Mouse (Mus musculus): ENCODE results near the gene Hdac9. TPM values are rescaled to one million over a fixed set of nuclear protein-coding genes. Genes with fewer than 3 reads are reported as not detected.

Hdac9 gene
- total and polyA plus RNA-seq, 3 experiments, result 0.03 to 0.19 TPM; not detected in 1

- Histone ChIP-seq H3K4me1 (ENCODE audit: control insufficient read depth in 1 of 2, insufficient read depth in 2 of 2, low read length in 2 of 2) (no peaks in the 10 kb centered on the region), H3K36me3 (ENCODE audit: control insufficient read depth in 1 of 2, insufficient read depth in 2 of 2, low read length in 2 of 2) (no peaks in the 10 kb centered on the region), H3K9ac (ENCODE audit: control insufficient read depth, low read depth, low read length, poor library complexity, severe bottlenecking) (no peak overlapping the region), H3K9me3 (replicated peaks; ENCODE audit: insufficient read depth, low read length) (no peaks in the 10 kb centered on the region), H3K79me2 (ENCODE audit: control insufficient read depth, insufficient read depth, low read length, poor library complexity) (no peaks in the 10 kb centered on the region), H3K27me3 (ENCODE audit: control insufficient read depth in 1 of 2, insufficient read depth in 2 of 2, low read length in 2 of 2) (no peaks in the 10 kb centered on the region), H3K4me3 (ENCODE audit: control insufficient read depth in 1 of 2, insufficient read depth in 1 of 2, low read depth in 2 of 2, low read length in 2 of 2) (no peak overlapping the region), H3K27ac (ENCODE audit: control insufficient read depth, low read depth, low read length) (no peak overlapping the region)
- TF ChIP-seq GATA1 (IDR thresholded peaks at IDR 0.05; ENCODE audit: low read depth, low read length) (no peak), TBP (IDR thresholded peaks at IDR 0.05; ENCODE audit: low read depth, low read length) (no peak), EP300 (IDR thresholded peaks at IDR 0.05; ENCODE audit: low read depth in 1 of 2, low read length in 2 of 2) (no peak), ZMIZ1 (IDR thresholded peaks at IDR 0.05; ENCODE audit: low read depth, low read length) (no peak), ELF1 (IDR thresholded peaks at IDR 0.05; ENCODE audit: low read depth, low read length) (no peak), MAX (IDR thresholded peaks at IDR 0.05; ENCODE audit: low read length) (no peak), UBTF (IDR thresholded peaks at IDR 0.05; ENCODE audit: borderline replicate concordance, insufficient read depth, low read depth, low read length) (no peak), GABPA (IDR thresholded peaks at IDR 0.05; ENCODE audit: low read depth, low read length) (no peak), BHLHE40 (IDR thresholded peaks at IDR 0.05; ENCODE audit: borderline replicate concordance, low read depth, low read length) (no peak)
- DNase-seq (ENCODE audit: low read depth, low spot score), result no peak
Observed at GRCm38 (mm10) chr12:34680576-34680975, 236.3 kb downstream of the Hdac9 start.

GRCm38 (mm10) chr12:34677110-34677509 is 239.8 kb downstream of the Hdac9 start:
- Histone ChIP-seq H3K27me3 (ENCODE audit: control insufficient read depth in 1 of 2, insufficient read depth in 2 of 2, low read length in 2 of 2) (no peaks in the 10 kb centered on the region), H3K27ac (ENCODE audit: control insufficient read depth, low read depth, low read length) (no peak overlapping the region), H3K36me3 (ENCODE audit: control insufficient read depth in 1 of 2, insufficient read depth in 2 of 2, low read length in 2 of 2) (no peaks in the 10 kb centered on the region), H3K79me2 (ENCODE audit: control insufficient read depth, insufficient read depth, low read length, poor library complexity) (no peaks in the 10 kb centered on the region), H3K9me3 (replicated peaks; ENCODE audit: insufficient read depth, low read length) (no peaks in the 10 kb centered on the region), H3K9ac (ENCODE audit: control insufficient read depth, low read depth, low read length, poor library complexity, severe bottlenecking) (no peak overlapping the region), H3K4me1 (ENCODE audit: control insufficient read depth in 1 of 2, insufficient read depth in 2 of 2, low read length in 2 of 2) (no peaks in the 10 kb centered on the region), H3K4me3 (ENCODE audit: control insufficient read depth in 1 of 2, insufficient read depth in 1 of 2, low read depth in 2 of 2, low read length in 2 of 2) (no peak overlapping the region)
- no peak for DNase-seq (ENCODE audit: low read depth, low spot score)
- TF ChIP-seq MXI1 (IDR thresholded peaks at IDR 0.05; ENCODE audit: low read depth, low read length) (no peak), KAT2A (conservative IDR thresholded peaks at IDR 0.05; ENCODE audit: low read depth, low read length) (no peak)

GRCm38 (mm10) chr12:34674235-34674634 is 242.7 kb downstream of the Hdac9 start:
- Histone ChIP-seq H3K36me3 (ENCODE audit: control insufficient read depth in 1 of 2, insufficient read depth in 2 of 2, low read length in 2 of 2) (no peaks in the 10 kb centered on the region), H3K79me2 (ENCODE audit: control insufficient read depth, insufficient read depth, low read length, poor library complexity) (no peaks in the 10 kb centered on the region), H3K4me3 (ENCODE audit: control insufficient read depth in 1 of 2, insufficient read depth in 1 of 2, low read depth in 2 of 2, low read length in 2 of 2) (no peak overlapping the region), H3K27ac (ENCODE audit: control insufficient read depth, low read depth, low read length) (no peak overlapping the region), H3K27me3 (ENCODE audit: control insufficient read depth in 1 of 2, insufficient read depth in 2 of 2, low read length in 2 of 2) (no peaks in the 10 kb centered on the region), H3K9me3 (replicated peaks; ENCODE audit: insufficient read depth, low read length) (no peaks in the 10 kb centered on the region), H3K9ac (ENCODE audit: control insufficient read depth, low read depth, low read length, poor library complexity, severe bottlenecking) (no peak overlapping the region), H3K4me1 (ENCODE audit: control insufficient read depth in 1 of 2, insufficient read depth in 2 of 2, low read length in 2 of 2) (no peaks in the 10 kb centered on the region)
- DNase-seq (ENCODE audit: low read depth, low spot score), result no peak
- no peak for TF ChIP-seq CTCF (IDR thresholded peaks at IDR 0.05 in 2 of 3, conservative IDR thresholded peaks at IDR 0.05 in 1 of 3; ENCODE audit: control insufficient read depth in 1 of 3, insufficient read depth in 1 of 3, low read depth in 2 of 3, low read length in 3 of 3, poor library complexity in 1 of 3, severe bottlenecking in 1 of 3)
- no peak for TF ChIP-seq ZMIZ1 (IDR thresholded peaks at IDR 0.05; ENCODE audit: low read depth, low read length)
- no peak for TF ChIP-seq GATA1 (IDR thresholded peaks at IDR 0.05; ENCODE audit: low read depth, low read length)
- no peak for TF ChIP-seq POLR2A (IDR thresholded peaks at IDR 0.05; ENCODE audit: control insufficient read depth in 1 of 2, insufficient read depth in 1 of 2, low read depth in 1 of 2, low read length in 2 of 2, poor library complexity in 1 of 2)
- no peak for TF ChIP-seq KAT2A (conservative IDR thresholded peaks at IDR 0.05; ENCODE audit: low read depth, low read length)
- no peak for TF ChIP-seq SMC3 (IDR thresholded peaks at IDR 0.05; ENCODE audit: low read depth, low read length)
- no peak for TF ChIP-seq JUND (IDR thresholded peaks at IDR 0.05; ENCODE audit: low read depth, low read length)
- no peak for TF ChIP-seq UBTF (IDR thresholded peaks at IDR 0.05; ENCODE audit: borderline replicate concordance, insufficient read depth, low read depth, low read length)
- TF ChIP-seq E2F4 (IDR thresholded peaks at IDR 0.05; ENCODE audit: borderline replicate concordance, low read depth, low read length), result no peak
- no peak for TF ChIP-seq CHD2 (IDR thresholded peaks at IDR 0.05; ENCODE audit: low read length)
- TF ChIP-seq MAX (IDR thresholded peaks at IDR 0.05; ENCODE audit: low read length), result no peak
- no peak for TF ChIP-seq USF1 (IDR thresholded peaks at IDR 0.05; ENCODE audit: low read depth, low read length)
- no peak for TF ChIP-seq POLR2AphosphoS5 (IDR thresholded peaks at IDR 0.05; ENCODE audit: borderline replicate concordance, low read depth, low read length)
- no peak for TF ChIP-seq MYB (IDR thresholded peaks at IDR 0.05; ENCODE audit: low read depth, low read length)
- no peak for TF ChIP-seq TCF12 (IDR thresholded peaks at IDR 0.05; ENCODE audit: low read depth, low read length)
- no peak for TF ChIP-seq ZNF384 (IDR thresholded peaks at IDR 0.05; ENCODE audit: low read depth, low read length)
- no peak for TF ChIP-seq ETS1 (IDR thresholded peaks at IDR 0.05; ENCODE audit: low read depth, low read length)
- no peak for TF ChIP-seq HCFC1 (IDR thresholded peaks at IDR 0.05; ENCODE audit: low read depth, low read length)
